Mouse (Mus musculus) kidney, adult 2 months (tissue): ENCODE measurements around the gene Polr1d.

ENCODE experiments used
- CTCF ChIP-seq: fragments of 200-500 bp; conservative IDR thresholded peaks from 2 replicates; pipeline ENCODE4 v1.5.1; 2011; ENCODE audit warnings: low read depth, mild to moderate bottlenecking, control low read depth, low read length, moderate library complexity, mixed read lengths; ENCODE audit not compliant: insufficient read depth, insufficient read length
- POLR2A ChIP-seq: fragments of 200-500 bp; IDR thresholded peaks from one replicate; pipeline ENCODE4 v1.6.1; 2011; ENCODE audit warnings: low read depth, low read length, control low read depth

- no peak for TF ChIP-seq CTCF
- no peak for TF ChIP-seq POLR2A
Measured at GRCm38 (mm10) chr5:147071886-147072285, 5.0 kb upstream of the Polr1d start.
